In genomic region chr1:195131675-195132015, GRCm38 (mm10) we compare ENCODE assay signal across 8 mouse cellular contexts. TPM values are rescaled to one million over a fixed set of nuclear protein-coding genes. Genes with fewer than 3 reads are reported as not detected.
DNase-seq lines count a peak whose midpoint lies in the region; ATAC-seq and TF ChIP-seq lines count a peak whose summit lies in the region.

No protein-coding gene starts in this region.

- 0 out of 2 replicates have a peak, but pooled peaks cover 4% of the 10 kb centered on the region for H3K36me3 ChIP-seq in kidney, postnatal 0 days (ENCODE audit: insufficient read depth, low read length)
- H3K36me3 ChIP-seq in embryonic facial prominence, embryonic 11.5 days (replicated peaks; ENCODE audit: control insufficient read depth, insufficient read depth, low read depth, low read length): no peaks in the 10 kb centered on the region
- 0 out of 2 replicates have a peak, but pooled peaks cover 3% of the 10 kb centered on the region for H3K36me3 ChIP-seq in intestine, embryonic 16.5 days (ENCODE audit: control insufficient read depth, insufficient read depth, low read length)
- H3K36me3 ChIP-seq in myocyte (ENCODE audit: control insufficient read depth, insufficient read depth): peaks cover 31% of the 10 kb centered on the region

- peak overlapping the region; percentile 66 for H3ac ChIP-seq in myocyte (ENCODE audit: control insufficient read depth, insufficient read length)

- peak overlapping the region; percentile 86 for H3K9ac ChIP-seq in kidney, postnatal 0 days (ENCODE audit: low read depth, low read length)
- no peak overlapping the region; the same call in 1 of the 2 replicates for H3K9ac ChIP-seq in embryonic facial prominence, embryonic 11.5 days (replicated peaks; ENCODE audit: low read length)
- H3K9ac ChIP-seq in intestine, embryonic 16.5 days (ENCODE audit: low read depth, low read length): peak overlapping the region; percentile 84

- ATAC-seq in kidney, postnatal 0 days (replicated peaks; ENCODE audit: low FRiP score, low read depth): no peak
- ATAC-seq in embryonic facial prominence, embryonic 11.5 days (replicated peaks; ENCODE audit: insufficient number of reproducible peaks, low FRiP score, low TSS enrichment, low read depth): no peak
- no peak for ATAC-seq in intestine, embryonic 16.5 days

- no peak for TF ChIP-seq POLR2A in myocyte (IDR thresholded peaks at IDR 0.05; ENCODE audit: insufficient read length, low read depth)

- no peak for TF ChIP-seq CTCF in kidney, postnatal 0 days (IDR thresholded peaks at IDR 0.05; ENCODE audit: low read depth)

- peak overlapping the region; percentile 68 for H3K4me2 ChIP-seq in kidney, postnatal 0 days (ENCODE audit: low read length)
- H3K4me2 ChIP-seq in embryonic facial prominence, embryonic 11.5 days (ENCODE audit: low read depth, low read length): no peak overlapping the region
- H3K4me2 ChIP-seq in intestine, embryonic 16.5 days (ENCODE audit: low read depth, low read length): peak overlapping the region; percentile 57
- H3K4me2 ChIP-seq in myocyte (ENCODE audit: low read depth): peak overlapping the region; percentile 78

- H3K4me1 ChIP-seq in kidney, postnatal 0 days (replicated peaks; ENCODE audit: insufficient read depth, low read length): peaks cover 3% of the 10 kb centered on the region
- no peaks in the 10 kb centered on the region for H3K4me1 ChIP-seq in embryonic facial prominence, embryonic 11.5 days (ENCODE audit: control insufficient read depth, insufficient read depth, low read length)
- no peaks in the 10 kb centered on the region for H3K4me1 ChIP-seq in intestine, embryonic 16.5 days (ENCODE audit: control insufficient read depth, insufficient read depth, low read length)

- no peak for DNase-seq in kidney, postnatal 0 days (ENCODE audit: low spot score)
- DNase-seq in kidney, adult 9 months: no peak
- no peak for DNase-seq in embryonic facial prominence, embryonic 11.5 days (ENCODE audit: low spot score)
- no peak for DNase-seq in Muller cell, postnatal 12 days (ENCODE audit: inconsistent ontology term)
- no peak for DNase-seq in adrenal gland, postnatal 36 days
- DNase-seq in MN1 (ENCODE audit: low spot score): no peak

- H3K4me3 ChIP-seq in kidney, postnatal 0 days (replicated peaks; ENCODE audit: low read depth, low read length): peak overlapping the region; percentile 56
- H3K4me3 ChIP-seq in embryonic facial prominence, embryonic 11.5 days (ENCODE audit: low read depth, low read length): peak overlapping the region; percentile 34
- peak overlapping the region; percentile 69 for H3K4me3 ChIP-seq in intestine, embryonic 16.5 days (ENCODE audit: low read length)
- peak overlapping the region; percentile 77 for H3K4me3 ChIP-seq in myocyte

- H3K79me2 ChIP-seq in myocyte (ENCODE audit: control insufficient read depth, insufficient read depth): peaks cover 24% of the 10 kb centered on the region

- H3K27me3 ChIP-seq in kidney, postnatal 0 days (ENCODE audit: insufficient read depth, low read length): no peaks in the 10 kb centered on the region
- no peaks in the 10 kb centered on the region for H3K27me3 ChIP-seq in embryonic facial prominence, embryonic 11.5 days (ENCODE audit: control insufficient read depth, insufficient read depth, low read length)
- no peaks in the 10 kb centered on the region for H3K27me3 ChIP-seq in intestine, embryonic 16.5 days (replicated peaks; ENCODE audit: control insufficient read depth, insufficient read depth, low read length)
- H3K27me3 ChIP-seq in myocyte (ENCODE audit: control insufficient read depth, insufficient read depth, insufficient read length): no peaks in the 10 kb centered on the region

- H3K27ac ChIP-seq in kidney, postnatal 0 days: peak overlapping the region; percentile 99
- no peak overlapping the region; the same call in 1 of the 2 replicates for H3K27ac ChIP-seq in embryonic facial prominence, embryonic 11.5 days (replicated peaks; ENCODE audit: low read depth, low read length)
- peak overlapping the region; percentile 95 for H3K27ac ChIP-seq in intestine, embryonic 16.5 days (ENCODE audit: low read length)

- no peaks in the 10 kb centered on the region for H3K9me3 ChIP-seq in kidney, postnatal 0 days (replicated peaks; ENCODE audit: low read length)
- H3K9me3 ChIP-seq in embryonic facial prominence, embryonic 11.5 days (replicated peaks; ENCODE audit: control insufficient read depth, low read length): no peaks in the 10 kb centered on the region
- no peaks in the 10 kb centered on the region for H3K9me3 ChIP-seq in intestine, embryonic 16.5 days (ENCODE audit: control insufficient read depth, low read length)

- WGBS in kidney, postnatal 0 days: 23% methylated on average over 4 of the region's 4 CpGs
- 31% methylated on average over 4 of the region's 4 CpGs for WGBS in embryonic facial prominence, embryonic 11.5 days
- 26% methylated on average over 4 of the region's 4 CpGs for WGBS in intestine, embryonic 16.5 days

TF ChIP-seq in myocyte, 11 proteins besides CTCF, POLR2A, EP300 and RAD21:
- no peak for TF ChIP-seq REST (IDR thresholded peaks at IDR 0.05; ENCODE audit: insufficient read depth, insufficient read length)
- no peak for TF ChIP-seq CEBPB (IDR thresholded peaks at IDR 0.05; ENCODE audit: insufficient read depth, poor library complexity, severe bottlenecking)
- TF ChIP-seq E2F4 (IDR thresholded peaks at IDR 0.05; ENCODE audit: insufficient read depth): no peak
- no peak for TF ChIP-seq TCF12 (IDR thresholded peaks at IDR 0.05; ENCODE audit: insufficient read depth, poor library complexity, severe bottlenecking)
- TF ChIP-seq TCF3 (IDR thresholded peaks at IDR 0.05; ENCODE audit: insufficient read length, low read depth): no peak
- TF ChIP-seq SRF (IDR thresholded peaks at IDR 0.05; ENCODE audit: control insufficient read depth, insufficient read length, low read depth): no peak
- no peak for TF ChIP-seq USF1 (IDR thresholded peaks at IDR 0.05; ENCODE audit: low read depth)
- TF ChIP-seq MYOD1 (IDR thresholded peaks at IDR 0.05; ENCODE audit: control insufficient read depth in 1 of 3, insufficient read length in 2 of 3, low read depth in 2 of 3): no peak
- TF ChIP-seq POLR2AphosphoS2 (IDR thresholded peaks at IDR 0.05; ENCODE audit: insufficient read length, low read depth): no peak
- TF ChIP-seq MYOG (IDR thresholded peaks at IDR 0.05; ENCODE audit: control insufficient read depth in 1 of 3, insufficient read depth in 1 of 3, insufficient read length in 2 of 3, low read depth in 2 of 3): no peak
- no peak for TF ChIP-seq MAX (IDR thresholded peaks at IDR 0.05; ENCODE audit: low read depth)

RNA-seq across cellular contexts. Expression of gene Cr1l, which starts 0.3 kb away (rescaled TPM):
- polyA plus RNA-seq in kidney, postnatal 0 days (2015; fragmentation: Nextera tagmentation; extraction: Ambion mirVana): 85.8 and 87.4 TPM in 2 replicates
- polyA plus RNA-seq in embryonic facial prominence, embryonic 11.5 days (2014; fragmentation: Nextera tagmentation; extraction: Ambion mirVana): 44.6 and 45.7 TPM in 2 replicates
- 77.0 and 78.2 TPM in 2 replicates for polyA plus RNA-seq in intestine, embryonic 16.5 days (2015; fragmentation: Nextera tagmentation; extraction: Ambion mirVana)
- 60.2 TPM for polyA plus RNA-seq in myocyte (2012; fragmentation: generic; extraction: Trizol)
- total RNA-seq in adrenal gland, postnatal 36 days (2021): 10 to 100 TPM; 71.6 to 86.7 TPM

RNA-seq across cellular contexts. Expression of gene Cd46, which starts 39.6 kb away (rescaled TPM):
- polyA plus RNA-seq in kidney, postnatal 0 days (2015; fragmentation: Nextera tagmentation; extraction: Ambion mirVana): 1.2 and 1.5 TPM in 2 replicates
- 0.43 and 0.80 TPM in 2 replicates for polyA plus RNA-seq in embryonic facial prominence, embryonic 11.5 days (2014; fragmentation: Nextera tagmentation; extraction: Ambion mirVana)
- polyA plus RNA-seq in intestine, embryonic 16.5 days (2015; fragmentation: Nextera tagmentation; extraction: Ambion mirVana): 0.67 and 1.1 TPM in 2 replicates
- polyA plus RNA-seq in myocyte (2012; fragmentation: generic; extraction: Trizol): 0.13 TPM
- total RNA-seq in adrenal gland, postnatal 36 days (2021): 1 to 10 TPM; 1.3 to 2.0 TPM

RNA-seq across cellular contexts. Expression of gene Cr2, which starts 44.9 kb away (rescaled TPM):
- 1.7 and 2.4 TPM in 2 replicates for polyA plus RNA-seq in kidney, postnatal 0 days (2015; fragmentation: Nextera tagmentation; extraction: Ambion mirVana)
- polyA plus RNA-seq in embryonic facial prominence, embryonic 11.5 days (2014; fragmentation: Nextera tagmentation; extraction: Ambion mirVana): 0.17 and 0.39 TPM in 2 replicates
- polyA plus RNA-seq in intestine, embryonic 16.5 days (2015; fragmentation: Nextera tagmentation; extraction: Ambion mirVana): 0.04 and 0.12 TPM in 2 replicates
- polyA plus RNA-seq in myocyte (2012; fragmentation: generic; extraction: Trizol): not detected
- total RNA-seq in adrenal gland, postnatal 36 days (2021): under 1 TPM; 0.17 to 0.46 TPM
